Comparison of ENCODE assay signal across 11 mouse cellular contexts in the genomic region with DNA sequence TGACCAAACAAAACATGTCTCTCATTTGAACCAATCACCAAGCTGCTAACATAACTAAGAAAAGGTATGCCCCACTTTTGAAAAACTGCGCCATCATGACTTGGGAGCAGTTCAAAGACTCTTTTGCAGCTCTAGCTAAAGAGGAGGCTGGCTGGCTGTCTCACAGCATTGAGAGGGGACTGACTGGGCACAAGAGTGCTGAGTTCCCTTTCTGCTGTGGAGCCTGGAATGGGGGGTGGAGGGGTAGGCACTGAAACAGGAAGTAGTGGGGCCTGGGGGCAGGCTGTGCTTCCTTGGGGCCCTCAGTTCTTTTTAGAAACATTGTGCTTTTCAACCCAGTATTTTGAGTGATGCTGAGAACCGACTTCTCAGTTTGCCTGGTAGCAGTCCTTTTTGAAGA. TPM values are rescaled to one million over a fixed set of nuclear protein-coding genes. Genes with fewer than 3 reads are reported as not detected.
A peak's percentile ranks its signal among the peaks of the same experiment; 100 is the strongest.
DNase-seq lines count a peak whose midpoint lies in the region; ATAC-seq lines count a peak whose summit lies in the region.
"Had no signal": no experiment of that assay in that cellular context is flagged by ENCODE, and none has a peak within 500 bp of the region (broad histone marks: within the 10 kb centered on the region; RNA-seq: fewer than 3 reads in every experiment).

No protein-coding gene starts in this region.

- no peak overlapping the region for H3K4me3 ChIP-seq in forebrain, embryonic 10.5 days
- no peak overlapping the region for H3K4me3 ChIP-seq in forebrain, embryonic 11.5 days (ENCODE audit: low read depth, low read length)
- H3K4me3 ChIP-seq in macrophage (ENCODE audit: inconsistent target): no peak overlapping the region
- no peak overlapping the region for H3K4me3 ChIP-seq in midbrain, embryonic 10.5 days
- H3K4me3 ChIP-seq: limb, embryonic 13.5 days had no signal

- no peak overlapping the region for H3K9ac ChIP-seq in forebrain, embryonic 11.5 days (ENCODE audit: low read length)
- H3K9ac ChIP-seq: limb, embryonic 13.5 days had no signal

- ATAC-seq in forebrain, embryonic 11.5 days (replicated peaks; ENCODE audit: low FRiP score): no peak

- 0 out of 2 replicates have a peak overlapping the region, but pooled peaks have one; percentile 5 for H3K27ac ChIP-seq in forebrain, embryonic 10.5 days
- H3K27ac ChIP-seq in forebrain, embryonic 11.5 days (ENCODE audit: low read depth, low read length): no peak overlapping the region
- H3K27ac ChIP-seq in macrophage: peak overlapping the region; percentile 88
- H3K27ac ChIP-seq in midbrain, embryonic 10.5 days (replicated peaks): no peak overlapping the region
- H3K27ac ChIP-seq: limb, embryonic 13.5 days had no signal

- H3K36me3 ChIP-seq in forebrain, embryonic 10.5 days (replicated peaks): no peaks in the 10 kb centered on the region
- no peaks in the 10 kb centered on the region for H3K36me3 ChIP-seq in forebrain, embryonic 11.5 days (ENCODE audit: control insufficient read depth, insufficient read depth, low read length)
- no peaks in the 10 kb centered on the region for H3K36me3 ChIP-seq in macrophage (ENCODE audit: inconsistent target)
- H3K36me3 ChIP-seq in midbrain, embryonic 10.5 days: no peaks in the 10 kb centered on the region
- H3K36me3 ChIP-seq: limb, embryonic 13.5 days had no signal

- DNase-seq in forebrain, embryonic 10.5 days (ENCODE audit: extremely low spot score, low spot score): no peak
- DNase-seq in forebrain, embryonic 11.5 days (ENCODE audit: low spot score): no peak
- DNase-seq in lung, postnatal 4 days: peak; percentile 50 to 61
- DNase-seq in lung, postnatal 14 days: no peak
- DNase-seq in thymus, postnatal 14 days: peak; percentile 88
- DNase-seq in midbrain, embryonic 10.5 days (ENCODE audit: low spot score): no peak
- DNase-seq in adrenal gland, postnatal 4 days (ENCODE audit: low spot score in 2 of 2): no peak
- DNase-seq: cerebellum, postnatal 10 days had no signal

- peaks cover 5% of the 10 kb centered on the region; the same call in 1 of the 2 replicates for H3K4me1 ChIP-seq in forebrain, embryonic 10.5 days
- no peaks in the 10 kb centered on the region for H3K4me1 ChIP-seq in forebrain, embryonic 11.5 days (replicated peaks; ENCODE audit: control insufficient read depth, insufficient read depth, low read length)
- H3K4me1 ChIP-seq in midbrain, embryonic 10.5 days: no peaks in the 10 kb centered on the region
- H3K4me1 ChIP-seq: limb, embryonic 13.5 days had no signal

- 79% methylated on average over 2 of the region's 2 CpGs for WGBS in forebrain, embryonic 10.5 days
- WGBS in forebrain, embryonic 11.5 days: 81% methylated on average over 2 of the region's 2 CpGs
- 3% methylated on average over 2 of the region's 2 CpGs for WGBS in macrophage (ENCODE audit: missing documents)
- WGBS in midbrain, embryonic 10.5 days: 74% methylated on average over 2 of the region's 2 CpGs

- H3K79me2 ChIP-seq in macrophage (ENCODE audit: inconsistent target): no peaks in the 10 kb centered on the region

- H3K9me3 ChIP-seq in forebrain, embryonic 10.5 days: no peaks in the 10 kb centered on the region
- H3K9me3 ChIP-seq in forebrain, embryonic 11.5 days (ENCODE audit: control insufficient read depth, low read length): no peaks in the 10 kb centered on the region
- no peaks in the 10 kb centered on the region for H3K9me3 ChIP-seq in midbrain, embryonic 10.5 days (replicated peaks)
- H3K9me3 ChIP-seq: limb, embryonic 13.5 days had no signal

- H3K4me2 ChIP-seq in forebrain, embryonic 11.5 days (ENCODE audit: low read depth, low read length, severe bottlenecking): no peak overlapping the region
- H3K4me2 ChIP-seq: limb, embryonic 13.5 days had no signal

- no peaks in the 10 kb centered on the region for H3K27me3 ChIP-seq in forebrain, embryonic 10.5 days (ENCODE audit: poor library complexity, severe bottlenecking)
- H3K27me3 ChIP-seq in forebrain, embryonic 11.5 days (ENCODE audit: control insufficient read depth, insufficient read depth, low read length): no peaks in the 10 kb centered on the region
- H3K27me3 ChIP-seq in midbrain, embryonic 10.5 days (ENCODE audit: low read depth, poor library complexity, severe bottlenecking): no peaks in the 10 kb centered on the region
- H3K27me3 ChIP-seq: limb, embryonic 13.5 days had no signal

RNA-seq across cellular contexts. Expression of a gene that starts 7.7 kb away (rescaled TPM):
- 27.7 and 30.0 TPM in 2 replicates for polyA plus RNA-seq in forebrain, embryonic 10.5 days (2016; fragmentation: Nextera tagmentation; extraction: Ambion mirVana)
- polyA plus RNA-seq in forebrain, embryonic 11.5 days (2014; fragmentation: Nextera tagmentation; extraction: Ambion mirVana): 23.7 and 26.2 TPM in 2 replicates
- total RNA-seq in macrophage (2018; cell fraction: chromatin; rRNA removed): 100 to 1,000 TPM in 20 of 26 experiments, 10 to 100 TPM in 6; 26.1 to 449 (median 139) TPM
- 100 to 1,000 TPM in 25 of 26 experiments, 10 to 100 TPM in 1; 99.1 to 216 (median 133) TPM for total RNA-seq in macrophage (2018; cell fraction: cytosol; rRNA removed)
- 100 to 1,000 TPM in 25 of 26 experiments, 10 to 100 TPM in 1; 62.6 to 584 (median 228) TPM for total RNA-seq in macrophage (2018; cell fraction: nucleus; rRNA removed)
- 152 to 186 TPM (median 172 TPM) in 3 replicates for polyA plus RNA-seq in macrophage (2018)
- 34.7 and 36.0 TPM in 2 replicates for polyA plus RNA-seq in midbrain, embryonic 10.5 days (2016; fragmentation: Nextera tagmentation; extraction: Ambion mirVana)
- 10 to 100 TPM; 46.5 to 48.2 TPM for total RNA-seq in adrenal gland, postnatal 4 days (2021)

RNA-seq across cellular contexts. Expression of a gene that starts 37.7 kb away (rescaled TPM):
- polyA plus RNA-seq in forebrain, embryonic 10.5 days (2016; fragmentation: Nextera tagmentation; extraction: Ambion mirVana): not detected in 2 replicates
- polyA plus RNA-seq in forebrain, embryonic 11.5 days (2014; fragmentation: Nextera tagmentation; extraction: Ambion mirVana): not detected in 2 replicates
- total RNA-seq in macrophage (2018; cell fraction: chromatin; rRNA removed): not detected
- total RNA-seq in macrophage (2018; cell fraction: cytosol; rRNA removed): not detected
- under 1 TPM in 1 of 26 experiments, not detected in 25; 0.65 TPM for total RNA-seq in macrophage (2018; cell fraction: nucleus; rRNA removed)
- not detected in 3 replicates for polyA plus RNA-seq in macrophage (2018)
- polyA plus RNA-seq in midbrain, embryonic 10.5 days (2016; fragmentation: Nextera tagmentation; extraction: Ambion mirVana): not detected in 2 replicates
- total RNA-seq in adrenal gland, postnatal 4 days (2021): not detected
- polyA plus RNA-seq: C2C12; limb, embryonic 13.5 days had no signal

Comparison
In these comparisons a context has a peak if more than half of its experiments do, and no peak if none do; other contexts are left out.
1. DNase-seq: peak in lung, postnatal 4 days (2 of 2) and thymus, postnatal 14 days (single experiment); none in forebrain, embryonic 10.5 days (single experiment), forebrain, embryonic 11.5 days (single experiment), lung, postnatal 14 days (single experiment), midbrain, embryonic 10.5 days (single experiment) and adrenal gland, postnatal 4 days (0 of 2).
2. H3K27ac ChIP-seq: peak in forebrain, embryonic 10.5 days (single experiment) and macrophage (single experiment); none in forebrain, embryonic 11.5 days (single experiment) and midbrain, embryonic 10.5 days (single experiment).